Mouse (Mus musculus): Measurements from ENCODE around the gene AA986860.
A peak's percentile ranks its signal among the peaks of the same experiment; 100 is the strongest.

The AA986860 gene

DNA sequence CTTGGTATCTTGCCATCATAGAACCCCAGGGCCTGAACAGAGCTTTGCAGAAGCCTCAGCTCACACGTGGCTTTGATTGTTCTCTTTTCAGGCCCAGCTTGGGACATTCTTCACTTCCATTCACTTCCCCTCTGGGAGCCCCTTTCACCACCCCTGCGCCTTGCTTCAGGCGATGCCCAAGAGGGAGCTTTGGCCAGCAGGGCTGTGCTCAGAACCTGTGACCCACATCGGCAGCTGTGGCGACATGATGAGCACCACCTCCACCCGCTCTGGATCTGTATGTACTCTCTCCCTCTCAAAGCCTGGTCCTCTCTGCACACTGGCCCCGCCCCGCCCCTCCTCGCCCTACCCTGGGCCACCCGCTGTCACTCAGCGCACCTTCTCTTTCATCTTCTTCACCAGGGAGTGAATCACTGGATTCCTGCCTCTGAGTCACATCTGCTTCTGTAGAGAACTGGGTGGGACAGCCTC, 5.7 kb downstream of the AA986860 start:
- DNase-seq, result no peak

DNA sequence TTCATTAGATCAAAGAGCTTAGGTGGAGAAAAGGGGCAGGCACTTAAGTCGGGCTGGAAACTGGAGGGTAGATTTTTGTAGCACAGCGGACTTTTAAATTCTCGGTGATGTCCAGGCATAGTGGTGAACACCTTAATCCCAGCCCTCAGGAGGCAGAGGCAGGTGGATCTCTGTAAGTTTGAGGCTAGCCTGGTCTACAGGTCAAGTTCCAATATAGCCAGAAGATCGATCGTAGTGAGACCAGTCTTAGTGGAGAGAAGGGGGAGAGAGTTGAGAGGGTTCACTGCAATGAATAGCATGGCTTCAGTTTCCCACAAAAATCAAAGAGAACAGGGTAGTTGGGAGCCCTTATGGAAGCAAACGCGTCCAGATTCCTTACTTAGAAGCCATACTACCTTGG, 6.1 kb downstream of the AA986860 start:
- DNase-seq, result no peak

DNA sequence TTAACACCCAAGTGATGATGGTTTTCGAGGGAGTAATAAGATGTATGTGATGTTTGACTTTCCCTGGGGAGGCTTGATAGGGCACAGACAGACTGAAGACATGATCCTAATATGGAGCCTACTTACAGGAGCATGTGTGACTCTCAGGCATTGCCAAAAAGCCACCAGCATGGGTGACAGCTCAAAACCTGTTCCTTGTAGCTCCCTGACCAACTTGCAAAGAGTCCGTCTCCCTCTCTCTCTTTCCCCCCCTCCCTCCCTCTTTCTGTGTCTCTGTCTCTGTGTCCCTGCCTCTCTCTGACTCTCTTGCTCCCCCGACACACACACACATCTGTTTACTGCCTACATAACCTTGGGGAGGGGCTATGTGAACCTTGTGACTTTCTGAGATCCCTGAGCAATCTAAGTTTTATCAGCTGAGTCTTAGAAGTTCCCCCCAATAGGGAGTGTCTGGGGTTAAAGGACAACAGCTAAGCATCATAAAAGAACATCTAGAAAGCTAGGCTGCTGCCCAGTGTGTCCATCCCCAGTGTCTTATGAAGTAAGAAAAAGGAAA, 6.9 kb downstream of the AA986860 start:
- no peak for DNase-seq

GRCm38 (mm10) chr1:130739636-130740035, 7.9 kb downstream of the AA986860 start:
- no peak for DNase-seq

DNA sequence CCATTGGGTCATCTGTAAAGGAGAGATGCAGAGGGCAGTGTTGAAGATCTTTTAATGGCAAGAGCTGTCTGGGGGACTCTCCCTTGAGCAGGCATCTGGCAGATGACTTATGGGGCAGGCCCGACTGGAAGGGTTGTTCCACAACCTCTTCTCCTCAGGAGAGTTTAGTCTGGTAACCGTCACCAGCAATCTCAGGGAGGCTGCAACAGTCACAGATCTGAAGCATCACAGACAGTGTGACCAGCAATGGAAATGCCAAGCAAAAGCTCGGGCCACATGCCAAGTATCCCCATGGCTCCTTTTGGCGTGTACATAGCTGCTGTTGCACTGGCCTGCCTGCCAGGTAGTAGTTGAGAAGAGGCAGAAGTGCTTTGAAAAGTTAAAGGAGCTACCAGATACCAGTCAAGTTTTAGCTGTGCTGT, 8.5 kb downstream of the AA986860 start:
- no peak for DNase-seq

DNA sequence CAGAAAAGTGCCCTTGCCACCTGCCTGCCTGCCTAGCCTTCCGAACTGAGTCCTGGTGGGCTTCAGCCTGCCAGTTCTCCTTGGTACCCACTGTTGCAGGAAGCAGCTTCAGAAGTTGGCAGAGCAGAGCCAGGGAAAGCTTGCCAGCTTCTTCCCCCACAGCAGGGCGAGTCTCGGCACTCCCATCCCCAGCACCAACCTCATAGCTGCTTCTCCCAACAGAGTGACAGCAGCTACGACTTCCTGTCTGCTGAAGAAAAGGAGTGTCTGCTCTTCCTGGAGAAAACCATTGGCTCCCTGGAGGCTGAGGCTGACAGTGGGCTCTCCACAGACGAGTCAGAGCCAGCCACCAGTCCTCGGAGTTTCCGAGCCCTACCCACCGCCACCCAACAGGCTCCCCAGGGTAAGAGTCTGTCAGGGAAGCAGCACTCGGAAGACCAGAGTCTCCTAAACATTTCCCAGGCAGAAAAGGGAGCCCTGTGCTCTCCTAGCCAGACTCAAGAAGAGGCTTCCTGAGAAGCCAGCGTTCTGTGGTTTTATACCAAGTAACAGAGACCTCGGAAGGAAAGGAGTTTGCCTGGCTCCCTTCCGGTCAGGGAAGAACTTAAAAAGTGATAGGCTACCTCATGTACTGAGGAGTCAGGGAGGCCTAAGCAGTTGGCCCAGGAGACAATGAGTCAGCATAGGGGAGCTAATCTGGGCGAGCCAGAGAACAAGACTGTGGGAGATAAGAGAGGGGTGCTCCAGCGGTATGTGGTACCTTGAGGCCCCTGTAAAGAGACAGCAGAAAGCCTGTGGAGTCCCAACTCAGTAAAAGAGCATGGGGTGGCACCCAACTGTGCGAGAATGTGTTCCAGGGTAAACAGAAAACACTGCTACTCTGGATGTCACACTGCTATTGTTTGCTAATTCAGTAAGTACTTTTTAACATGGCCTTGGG, 9.3 kb downstream of the AA986860 start:
- DNase-seq, result no peak

GRCm38 (mm10) chr1:130742201-130742600, 10.4 kb downstream of the AA986860 start:
- no peak for DNase-seq

DNA sequence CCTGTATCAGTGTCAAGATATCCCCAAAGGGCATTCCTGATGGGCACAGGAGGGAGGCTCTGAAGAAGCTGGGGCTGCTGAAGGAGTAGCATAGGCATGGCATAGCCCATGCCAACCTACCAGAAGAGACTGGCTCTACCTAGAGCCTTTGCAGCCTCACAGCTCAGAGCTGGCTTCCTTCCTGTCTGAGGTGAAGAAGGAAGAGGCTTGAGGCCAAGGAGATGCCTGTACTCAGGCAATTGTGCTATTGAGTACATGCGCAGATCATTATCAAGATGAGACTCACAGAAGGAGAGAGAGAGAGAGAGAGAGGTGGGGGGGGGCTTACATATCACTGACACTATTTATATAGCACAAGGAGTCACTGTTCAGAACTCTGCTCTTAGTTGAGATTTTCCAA, 12.0 kb downstream of the AA986860 start:
- DNase-seq, result no peak

- DNase-seq, result no peak
These were observed 12.4 kb downstream of the AA986860 start for GRCm38 (mm10) chr1:130744217-130744616.

DNA sequence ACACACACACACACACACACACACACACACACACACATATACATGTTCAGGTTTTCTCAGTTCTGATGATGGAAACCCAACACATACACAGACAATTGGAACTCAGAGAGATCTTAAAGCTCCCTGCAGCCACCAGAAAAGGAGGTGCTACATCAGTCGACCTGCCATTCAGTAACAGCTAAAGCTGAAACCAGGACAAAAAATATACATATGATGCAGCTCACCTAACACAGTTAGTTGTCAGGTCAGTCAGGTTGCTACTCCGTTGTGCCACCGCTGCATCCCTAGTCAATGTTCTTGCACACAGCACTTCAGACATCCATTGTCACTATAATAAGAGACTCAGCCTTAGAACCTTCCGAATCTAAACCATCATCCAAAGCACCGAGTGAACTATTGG, 13.2 kb downstream of the AA986860 start:
- DNase-seq, result no peak

GRCm38 (mm10) chr1:130745591-130745990, 13.8 kb downstream of the AA986860 start:
- no peak for DNase-seq

- DNase-seq, result no peak
These were observed 15.0 kb downstream of the AA986860 start for GRCm38 (mm10) chr1:130746819-130747218.

DNA sequence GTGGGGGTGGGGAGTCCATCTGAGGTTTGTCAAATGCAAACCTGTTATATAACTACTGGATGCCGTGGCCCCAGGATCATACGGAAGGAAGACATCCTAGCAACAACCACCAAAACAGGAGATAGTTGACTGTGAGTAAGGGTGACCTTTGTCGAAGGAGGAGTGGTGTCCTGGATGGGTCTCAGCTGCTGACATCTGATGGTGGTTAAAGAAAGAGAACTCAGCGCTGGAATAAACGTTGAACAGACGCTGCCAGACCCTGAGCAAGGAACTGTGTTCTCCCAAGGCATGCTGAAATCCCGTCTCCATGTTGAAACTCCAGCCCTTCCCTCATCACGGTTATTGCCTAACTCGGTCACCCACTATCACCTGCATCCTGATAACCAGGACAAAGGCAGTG, 27.9 kb downstream of the AA986860 start:
- DNase-seq, result no peak

- DNase-seq, result no peak
These were observed 29.8 kb downstream of the AA986860 start for GRCm38 (mm10) chr1:130761597-130761996.

- DNase-seq, result no peak
These were observed 30.4 kb downstream of the AA986860 start for GRCm38 (mm10) chr1:130762045-130762760.

DNA sequence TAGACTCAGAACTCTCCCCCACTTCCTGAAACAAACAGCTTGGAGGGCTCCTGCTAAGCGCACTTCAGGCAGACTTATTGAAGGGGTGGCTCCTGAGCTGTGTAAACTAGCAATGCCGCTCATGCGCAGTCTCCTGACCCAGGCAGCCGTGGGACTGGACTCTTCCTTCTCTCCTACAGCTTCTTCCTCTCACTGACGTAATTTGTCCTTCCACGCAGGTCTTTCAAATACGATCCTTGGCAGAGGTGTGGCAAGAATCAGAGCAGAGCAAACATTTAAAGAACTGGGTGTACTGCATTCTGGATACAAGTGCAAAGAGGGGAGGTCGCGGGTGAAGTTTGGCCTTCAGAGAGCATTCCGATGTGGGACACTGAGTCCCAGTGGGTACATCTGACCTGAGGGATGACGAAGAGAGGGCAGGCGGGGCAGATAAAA, 32.3 kb downstream of the AA986860 start:
- no peak for DNase-seq

- no peak for DNase-seq
These were observed 35.3 kb downstream of the AA986860 start for GRCm38 (mm10) chr1:130767066-130767465.

DNA sequence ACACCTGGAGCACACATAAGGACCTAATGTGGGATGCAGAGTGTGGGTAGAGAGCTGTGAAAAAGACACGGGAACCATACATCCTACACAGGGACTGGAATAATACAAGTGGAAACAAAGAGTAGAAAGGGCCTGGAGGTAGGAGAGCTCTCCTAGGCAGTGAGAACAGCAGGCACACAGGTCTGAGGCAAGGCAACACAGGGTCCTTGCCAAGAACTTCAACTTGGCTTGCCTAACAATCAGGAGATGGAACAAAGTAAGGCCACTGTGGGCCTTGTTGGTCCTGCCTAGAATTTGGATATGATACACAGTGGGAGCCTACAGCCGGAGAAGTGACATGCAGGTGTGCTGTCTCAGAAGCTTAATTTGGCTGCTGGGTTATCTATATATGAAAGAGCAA, 38.1 kb downstream of the AA986860 start:
- DNase-seq, result no peak

DNA sequence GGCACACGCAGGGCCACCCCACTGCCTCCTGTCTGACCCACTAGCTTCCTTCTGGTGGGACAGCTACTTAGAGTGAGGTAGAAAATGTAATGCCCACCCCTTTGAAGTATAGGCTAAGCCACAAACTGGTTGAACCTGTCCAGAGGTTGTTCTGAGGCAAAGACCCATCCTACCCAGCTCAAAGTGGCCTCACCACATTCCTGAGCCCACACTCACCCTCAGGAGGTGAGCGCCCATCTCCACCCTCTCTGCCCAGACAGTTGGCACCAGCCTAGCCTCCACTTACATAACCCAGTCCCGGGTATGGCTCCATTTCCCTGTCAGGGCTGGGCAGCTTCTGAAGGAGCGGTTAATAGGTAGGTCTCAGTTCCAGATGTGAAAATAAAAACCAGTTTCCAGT, 38.7 kb downstream of the AA986860 start:
- DNase-seq, result no peak

DNA sequence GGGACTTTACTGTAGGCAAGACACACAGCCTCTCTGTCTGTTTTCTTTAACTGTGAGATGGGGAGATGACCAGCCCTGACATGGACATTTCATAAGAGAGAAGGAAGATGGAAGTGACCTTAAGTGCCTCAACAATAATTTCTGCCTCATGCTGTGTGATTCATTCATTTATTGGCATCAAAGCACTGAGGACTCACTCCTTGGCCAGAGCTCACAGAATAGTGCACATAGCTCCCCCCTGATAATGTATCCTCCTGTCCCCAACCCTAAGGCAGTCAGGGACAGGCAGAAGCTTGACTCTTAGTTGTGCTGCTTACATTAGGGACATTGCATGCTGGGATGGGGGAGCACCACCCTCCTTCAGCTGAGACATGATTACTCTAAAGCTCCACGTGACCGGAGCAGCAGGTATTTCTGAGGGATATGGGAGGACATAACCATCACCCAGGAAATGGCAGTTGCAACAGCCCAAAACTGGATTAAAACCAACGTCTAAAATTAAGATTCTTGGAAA, 39.3 kb downstream of the AA986860 start:
- no peak for DNase-seq

DNA sequence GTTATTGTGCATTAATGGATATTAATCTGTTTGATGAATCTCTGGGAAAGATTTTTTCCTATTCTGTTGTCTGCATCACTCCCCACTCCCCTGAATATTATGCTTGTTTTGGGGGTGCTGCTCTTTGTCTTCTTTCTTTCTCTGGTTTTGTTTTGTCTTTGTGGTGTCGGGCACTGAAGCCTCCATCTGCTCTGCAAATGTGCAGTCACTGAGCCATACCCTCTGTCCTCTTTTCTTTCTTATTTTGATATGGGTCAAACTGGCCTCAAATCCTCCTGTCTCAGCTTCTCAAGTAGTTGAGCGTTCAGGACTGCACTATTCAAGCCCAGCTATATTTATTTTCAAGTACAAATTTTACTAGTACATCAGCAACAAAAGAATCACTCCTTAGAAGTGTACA, 43.5 kb downstream of the AA986860 start:
- DNase-seq, result no peak

GRCm38 (mm10) chr1:130775691-130776331, 44.0 kb downstream of the AA986860 start:
- peak; percentile 21 to 29 for DNase-seq

DNA sequence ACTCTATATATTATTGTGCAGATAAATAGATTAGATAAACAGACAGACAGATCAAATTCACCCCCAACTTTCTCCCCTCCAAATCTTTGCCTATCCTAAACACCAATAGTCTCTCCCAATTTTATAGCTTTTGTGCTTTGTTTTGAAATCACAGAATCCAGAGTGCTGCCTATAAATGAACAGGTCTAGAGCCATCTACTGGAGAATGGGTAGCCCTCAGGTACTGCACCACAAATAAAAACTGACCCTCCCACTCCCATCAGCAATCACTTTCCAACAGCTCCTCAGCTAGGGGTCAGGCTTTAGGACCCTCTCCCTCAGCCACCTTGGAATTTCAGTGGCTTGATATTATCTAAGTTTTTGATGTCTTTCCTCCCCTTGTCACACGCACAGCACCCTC, 44.9 kb downstream of the AA986860 start:
- DNase-seq, result no peak
